Mouse (Mus musculus): ENCODE results near the gene Col4a3bp. TPM values are rescaled to one million over a fixed set of nuclear protein-coding genes. Genes with fewer than 3 reads are reported as not detected.
A peak's percentile ranks its signal among the peaks of the same experiment; 100 is the strongest.

Col4a3bp gene
- total and polyA plus RNA-seq, 2 experiments from 2014 or later, result 5.7 to 40.9 TPM

DNA sequence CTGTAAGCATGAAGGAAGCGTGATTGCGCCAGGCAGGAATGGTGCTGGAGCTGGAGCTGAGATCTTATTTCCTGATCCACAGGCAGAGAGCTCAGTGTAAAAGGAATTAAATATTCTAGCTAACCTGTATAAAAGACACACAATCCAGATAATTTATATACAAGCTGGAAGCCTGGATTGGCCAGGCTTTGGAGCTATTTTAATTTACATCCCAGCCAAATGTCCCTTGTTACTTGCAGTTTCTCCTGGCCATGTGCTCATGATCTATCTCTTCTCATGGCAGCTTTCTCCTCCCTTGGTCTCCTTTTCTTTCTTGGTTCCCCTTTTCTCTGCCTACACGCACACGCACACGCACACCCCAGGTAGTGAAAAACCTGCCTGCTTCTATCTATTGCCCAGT, 44.1 kb downstream of the Col4a3bp start:
- 93% methylated on average over 5 of the region's 5 CpGs for WGBS
- no peak overlapping the region for H3K27ac ChIP-seq (ENCODE audit: low read depth, low read length)
- no peaks in the 10 kb centered on the region for H3K9me3 ChIP-seq (ENCODE audit: low read length)
- no peak for DNase-seq
- no peaks in the 10 kb centered on the region for H3K27me3 ChIP-seq (ENCODE audit: insufficient read depth, low read length)
- no peak for ATAC-seq
- no peak for TF ChIP-seq CTCF (IDR thresholded peaks at IDR 0.05; ENCODE audit: low read depth)
- H3K4me3 ChIP-seq (ENCODE audit: low read depth, low read length), result no peak overlapping the region
- H3K4me1 ChIP-seq (ENCODE audit: insufficient read depth), result no peaks in the 10 kb centered on the region
- no peak overlapping the region for H3K4me2 ChIP-seq (ENCODE audit: low read depth)
- no peaks in the 10 kb centered on the region for H3K36me3 ChIP-seq (ENCODE audit: insufficient read depth)
- H3K9ac ChIP-seq, result no peak overlapping the region

DNA sequence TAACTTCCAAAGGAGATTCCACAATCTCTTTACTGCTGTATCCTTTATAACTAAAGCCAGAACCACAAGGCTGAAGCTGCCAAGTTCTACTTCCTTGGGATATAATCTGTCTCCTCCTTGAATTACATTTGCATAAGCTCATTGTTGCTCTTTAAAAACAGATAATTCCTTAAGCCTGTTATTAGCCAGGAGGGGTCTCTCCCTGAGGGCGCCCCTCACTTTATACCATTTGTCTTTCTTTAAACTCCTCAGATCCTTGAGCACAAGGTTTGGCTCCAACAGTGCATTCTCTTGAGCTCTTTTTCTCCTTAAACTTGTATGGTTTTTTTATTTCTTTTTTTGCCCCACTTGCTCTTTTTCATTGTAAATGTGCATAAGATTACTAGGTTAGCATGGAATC, 46.2 kb downstream of the Col4a3bp start:
- 71% methylated on average over 1 of the region's 1 CpGs for WGBS
- Histone ChIP-seq H3K27ac (ENCODE audit: low read depth, low read length) (no peak overlapping the region), H3K4me3 (ENCODE audit: low read depth, low read length) (no peak overlapping the region), H3K36me3 (ENCODE audit: insufficient read depth) (no peaks in the 10 kb centered on the region), H3K9ac (no peak overlapping the region), H3K4me2 (ENCODE audit: low read depth) (no peak overlapping the region), H3K27me3 (ENCODE audit: insufficient read depth, low read length) (no peaks in the 10 kb centered on the region), H3K4me1 (ENCODE audit: insufficient read depth) (no peaks in the 10 kb centered on the region), H3K9me3 (ENCODE audit: low read length) (no peaks in the 10 kb centered on the region)
- DNase-seq, result no peak
- no peak for TF ChIP-seq CTCF (IDR thresholded peaks at IDR 0.05; ENCODE audit: low read depth)
- ATAC-seq, result no peak

- DNase-seq (peak; percentile 57), ATAC-seq (no peak)
- H3K4me3 ChIP-seq (ENCODE audit: low read depth, low read length), result no peak overlapping the region
- no peaks in the 10 kb centered on the region for H3K9me3 ChIP-seq (ENCODE audit: low read length)
- no peak overlapping the region for H3K27ac ChIP-seq (ENCODE audit: low read depth, low read length)
- H3K9ac ChIP-seq, result no peak overlapping the region
- WGBS, result 6% methylated on average over 1 of the region's 1 CpGs
- H3K27me3 ChIP-seq (ENCODE audit: insufficient read depth, low read length), result no peaks in the 10 kb centered on the region
- TF ChIP-seq CTCF (IDR thresholded peaks at IDR 0.05; ENCODE audit: low read depth), result peak; percentile 77
- H3K36me3 ChIP-seq (ENCODE audit: insufficient read depth), result no peaks in the 10 kb centered on the region
- H3K4me1 ChIP-seq (ENCODE audit: insufficient read depth), result no peaks in the 10 kb centered on the region
- no peak overlapping the region for H3K4me2 ChIP-seq (ENCODE audit: low read depth)
Measured at GRCm38 (mm10) chr13:96593621-96594020, 51.2 kb downstream of the Col4a3bp start.

GRCm38 (mm10) chr13:96594070-96594469, 51.7 kb downstream of the Col4a3bp start:
- Histone ChIP-seq H3K4me2 (ENCODE audit: low read depth) (no peak overlapping the region), H3K27ac (ENCODE audit: low read depth, low read length) (no peak overlapping the region), H3K27me3 (ENCODE audit: insufficient read depth, low read length) (no peaks in the 10 kb centered on the region), H3K4me3 (ENCODE audit: low read depth, low read length) (no peak overlapping the region), H3K36me3 (ENCODE audit: insufficient read depth) (0 out of 2 replicates have a peak, but pooled peaks cover 4% of the 10 kb centered on the region), H3K4me1 (ENCODE audit: insufficient read depth) (no peaks in the 10 kb centered on the region), H3K9ac (no peak overlapping the region), H3K9me3 (ENCODE audit: low read length) (no peaks in the 10 kb centered on the region)
- ATAC-seq (no peak), DNase-seq (no peak)
- no peak for TF ChIP-seq CTCF (IDR thresholded peaks at IDR 0.05; ENCODE audit: low read depth)
- WGBS, result 80% methylated on average over 4 of the region's 4 CpGs

DNA sequence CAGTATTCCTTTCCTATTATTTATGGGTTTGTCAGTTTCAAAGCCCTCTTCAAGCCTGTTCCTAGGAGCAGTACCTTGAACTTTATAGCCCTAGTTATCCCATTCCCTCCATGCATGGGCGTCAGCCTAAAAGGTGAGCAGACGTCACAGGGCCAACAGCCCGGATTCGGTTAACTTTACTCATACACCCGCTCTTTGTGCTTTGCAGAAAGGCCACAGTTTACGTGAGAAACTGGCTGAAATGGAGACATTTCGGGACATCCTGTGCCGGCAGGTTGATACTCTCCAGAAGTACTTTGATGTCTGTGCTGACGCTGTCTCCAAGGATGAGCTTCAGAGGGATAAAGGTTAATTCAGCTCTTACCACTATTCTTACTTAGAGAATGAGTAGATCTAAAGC, 56.8 kb downstream of the Col4a3bp start:
- Histone ChIP-seq H3K4me2 (ENCODE audit: low read depth) (no peak overlapping the region), H3K9ac (no peak overlapping the region), H3K27ac (ENCODE audit: low read depth, low read length) (no peak overlapping the region), H3K36me3 (ENCODE audit: insufficient read depth) (0 out of 2 replicates have a peak, but pooled peaks cover 7% of the 10 kb centered on the region), H3K4me1 (ENCODE audit: insufficient read depth) (no peaks in the 10 kb centered on the region), H3K27me3 (ENCODE audit: insufficient read depth, low read length) (no peaks in the 10 kb centered on the region), H3K4me3 (ENCODE audit: low read depth, low read length) (no peak overlapping the region), H3K9me3 (ENCODE audit: low read length) (no peaks in the 10 kb centered on the region)
- DNase-seq, result no peak
- 92% methylated on average over 9 of the region's 9 CpGs for WGBS
- TF ChIP-seq CTCF (IDR thresholded peaks at IDR 0.05; ENCODE audit: low read depth), result no peak
- no peak for ATAC-seq

DNA sequence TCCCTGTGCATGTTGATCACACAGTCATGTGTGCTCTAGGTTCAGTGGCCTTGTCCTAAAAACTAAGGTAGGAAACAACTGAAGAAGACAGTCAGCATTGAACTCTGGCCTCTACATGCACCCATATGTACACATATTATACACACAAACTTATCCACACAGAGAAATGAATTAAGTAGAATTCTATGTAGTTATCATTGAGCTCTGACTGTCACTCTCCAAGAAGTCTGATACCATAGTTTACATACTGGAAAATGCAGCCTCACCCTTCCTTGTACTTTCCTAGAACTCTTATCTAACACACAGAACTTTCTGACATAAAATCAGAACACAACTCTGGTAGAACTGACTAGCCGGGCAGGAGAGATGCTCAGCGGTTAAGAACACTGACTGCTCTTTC, 61.8 kb downstream of the Col4a3bp start:
- ATAC-seq (no peak), DNase-seq (no peak)
- no peak for TF ChIP-seq CTCF (IDR thresholded peaks at IDR 0.05; ENCODE audit: low read depth)
- 97% methylated on average over 2 of the region's 2 CpGs for WGBS
- Histone ChIP-seq H3K27ac (ENCODE audit: low read depth, low read length) (no peak overlapping the region), H3K9ac (no peak overlapping the region), H3K4me1 (ENCODE audit: insufficient read depth) (no peaks in the 10 kb centered on the region), H3K27me3 (ENCODE audit: insufficient read depth, low read length) (no peaks in the 10 kb centered on the region), H3K4me2 (ENCODE audit: low read depth) (no peak overlapping the region), H3K9me3 (ENCODE audit: low read length) (no peaks in the 10 kb centered on the region), H3K36me3 (ENCODE audit: insufficient read depth) (peaks cover 13% of the 10 kb centered on the region), H3K4me3 (ENCODE audit: low read depth, low read length) (no peak overlapping the region)

DNA sequence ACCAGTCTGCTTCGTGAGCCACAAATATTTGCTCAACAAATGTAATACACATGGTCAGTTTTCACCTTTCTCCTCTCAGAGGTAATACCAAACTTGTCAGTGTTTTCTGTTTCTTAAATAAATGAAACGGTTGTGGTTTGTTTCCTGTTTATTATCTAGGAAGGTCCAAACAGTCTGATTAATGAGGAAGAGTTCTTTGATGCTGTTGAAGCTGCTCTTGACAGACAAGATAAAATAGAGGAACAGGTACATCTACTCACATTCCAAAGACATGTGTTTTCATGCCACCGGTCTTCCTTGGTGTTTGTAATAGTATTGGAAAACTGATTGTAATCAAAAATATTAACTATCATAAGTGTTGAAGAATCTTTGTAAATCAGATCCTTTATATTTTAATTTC, 72.2 kb downstream of the Col4a3bp start:
- 96% methylated on average over 3 of the region's 3 CpGs for WGBS
- Histone ChIP-seq H3K4me1 (ENCODE audit: insufficient read depth) (no peaks in the 10 kb centered on the region), H3K4me3 (ENCODE audit: low read depth, low read length) (no peak overlapping the region), H3K9me3 (ENCODE audit: low read length) (no peaks in the 10 kb centered on the region), H3K27ac (ENCODE audit: low read depth, low read length) (no peak overlapping the region), H3K9ac (no peak overlapping the region), H3K27me3 (ENCODE audit: insufficient read depth, low read length) (no peaks in the 10 kb centered on the region), H3K4me2 (ENCODE audit: low read depth) (no peak overlapping the region), H3K36me3 (ENCODE audit: insufficient read depth) (peaks cover 9% of the 10 kb centered on the region)
- no peak for TF ChIP-seq CTCF (IDR thresholded peaks at IDR 0.05; ENCODE audit: low read depth)
- DNase-seq (no peak), ATAC-seq (no peak)

- Histone ChIP-seq H3K4me1 (ENCODE audit: insufficient read depth) (no peaks in the 10 kb centered on the region), H3K4me3 (ENCODE audit: low read depth, low read length) (no peak overlapping the region), H3K27me3 (ENCODE audit: insufficient read depth, low read length) (no peaks in the 10 kb centered on the region), H3K9me3 (ENCODE audit: low read length) (no peaks in the 10 kb centered on the region), H3K36me3 (ENCODE audit: insufficient read depth) (0 out of 2 replicates have a peak, but pooled peaks cover 8% of the 10 kb centered on the region), H3K27ac (ENCODE audit: low read depth, low read length) (no peak overlapping the region), H3K4me2 (ENCODE audit: low read depth) (no peak overlapping the region), H3K9ac (no peak overlapping the region)
- WGBS, result 48% methylated on average over 1 of the region's 1 CpGs
- ATAC-seq (no peak), DNase-seq (no peak)
- no peak for TF ChIP-seq CTCF (IDR thresholded peaks at IDR 0.05; ENCODE audit: low read depth)
Measured at GRCm38 (mm10) chr13:96620891-96621290, 78.5 kb downstream of the Col4a3bp start.
